ENCODE assay signal across 11 mouse cellular contexts in the genomic region with DNA sequence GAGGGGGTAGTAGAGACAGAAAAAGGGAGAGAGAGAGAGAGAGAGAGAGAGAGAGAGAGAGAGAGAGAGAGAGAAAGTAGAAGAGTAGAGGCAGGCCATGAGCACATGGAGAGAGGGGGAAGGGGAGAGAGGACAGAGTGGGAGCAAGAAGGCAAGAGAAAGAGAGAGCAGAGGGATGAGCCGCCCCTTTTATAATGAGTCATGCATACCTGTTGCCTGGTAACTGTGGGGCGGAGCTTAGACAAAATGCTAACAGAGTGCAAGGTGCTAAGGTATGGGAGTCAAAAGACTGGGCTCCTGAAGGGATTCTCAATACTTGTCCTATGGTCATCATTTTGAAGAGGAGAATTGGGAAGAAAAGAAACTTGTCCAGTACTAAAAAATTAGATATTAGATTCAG.
"Had no signal": no experiment of that assay in that cellular context is flagged by ENCODE, and none has a peak within 500 bp of the region (broad histone marks: within the 10 kb centered on the region; RNA-seq: fewer than 3 reads in every experiment).

No protein-coding gene starts in this region.

- H3K4me1 ChIP-seq: liver, embryonic 12.5 days; midbrain, embryonic 12.5 days; neural tube, embryonic 13.5 days had no signal

- H3K36me3 ChIP-seq: limb, embryonic 15.5 days; liver, embryonic 12.5 days; midbrain, embryonic 12.5 days; neural tube, embryonic 13.5 days had no signal

- H3K9ac ChIP-seq: limb, embryonic 15.5 days; liver, embryonic 12.5 days; midbrain, embryonic 12.5 days; neural tube, embryonic 13.5 days had no signal

- ATAC-seq: liver, embryonic 12.5 days; midbrain, embryonic 16.5 days had no signal

- H3K27me3 ChIP-seq: limb, embryonic 15.5 days; liver, embryonic 12.5 days; midbrain, embryonic 12.5 days; neural tube, embryonic 13.5 days had no signal

- H3K4me3 ChIP-seq: left cerebral cortex, adult 2 months; limb, embryonic 15.5 days; liver, embryonic 12.5 days; midbrain, embryonic 12.5 days; neural tube, embryonic 13.5 days had no signal

- H3K27ac ChIP-seq: left cerebral cortex, adult 2 months; limb, embryonic 15.5 days; liver, embryonic 12.5 days; midbrain, embryonic 12.5 days; neural tube, embryonic 13.5 days had no signal

- H3K9me3 ChIP-seq: limb, embryonic 15.5 days; liver, embryonic 12.5 days; midbrain, embryonic 12.5 days; neural tube, embryonic 13.5 days had no signal

- DNase-seq: kidney, postnatal 25 days; retina, postnatal 1 day; right cerebral cortex, postnatal 4 days; spleen, adult 18-20 months; thymus, postnatal 36 days had no signal

- H3K4me2 ChIP-seq: limb, embryonic 15.5 days; liver, embryonic 12.5 days; midbrain, embryonic 12.5 days; neural tube, embryonic 13.5 days had no signal
